ENCODE assay signal across 10 mouse cellular contexts in genomic region chr5:66979332-66980218, GRCm38 (mm10).
A peak's percentile ranks its signal among the peaks of the same experiment; 100 is the strongest.
DNase-seq lines count a peak whose midpoint lies in the region; ATAC-seq lines count a peak whose summit lies in the region.
"Had no signal": no experiment of that assay in that cellular context is flagged by ENCODE, and none has a peak within 500 bp of the region (broad histone marks: within the 10 kb centered on the region; RNA-seq: fewer than 3 reads in every experiment).

No protein-coding gene starts in this region.

- ATAC-seq in embryonic facial prominence, embryonic 13.5 days (ENCODE audit: insufficient number of reproducible peaks, insufficient read depth, low FRiP score, low TSS enrichment, low read depth), result peak; percentile 56
- peak; percentile 70 for ATAC-seq in midbrain, embryonic 16.5 days
- no peak for ATAC-seq in megakaryocyte-erythroid progenitor cell, adult 5-6 weeks (replicated peaks; ENCODE audit: low FRiP score, low TSS enrichment, poor library complexity, severe bottlenecking)

- H3K36me3 ChIP-seq in embryonic facial prominence, embryonic 13.5 days, result peaks cover 26% of the 10 kb centered on the region
- peaks cover 2% of the 10 kb centered on the region; the same call in 1 of the 2 replicates for H3K36me3 ChIP-seq in midbrain, embryonic 16.5 days (ENCODE audit: control insufficient read depth, insufficient read depth, low read length)
- H3K36me3 ChIP-seq: G1E had no signal

- DNase-seq in kidney, adult 18-20 months, result peak; percentile 10
- DNase-seq in kidney, adult 11 months, result no peak
- DNase-seq in adrenal gland, postnatal 14 days, result peak; percentile 51
- DNase-seq in heart, postnatal 10 days, result peak; percentile 76 to 81
- no peak for DNase-seq in frontal cortex, postnatal 25 days (ENCODE audit: low spot score in 2 of 2)

- peaks cover 31% of the 10 kb centered on the region for H3K4me1 ChIP-seq in embryonic facial prominence, embryonic 13.5 days
- H3K4me1 ChIP-seq in midbrain, embryonic 16.5 days (ENCODE audit: control insufficient read depth, insufficient read depth, low read length), result no peaks in the 10 kb centered on the region

- H3K27me3 ChIP-seq in embryonic facial prominence, embryonic 13.5 days, result no peaks in the 10 kb centered on the region
- no peaks in the 10 kb centered on the region for H3K27me3 ChIP-seq in midbrain, embryonic 16.5 days (ENCODE audit: control insufficient read depth, insufficient read depth, low read depth, low read length)

- no peak overlapping the region for H3K9ac ChIP-seq in embryonic facial prominence, embryonic 13.5 days
- no peak overlapping the region for H3K9ac ChIP-seq in midbrain, embryonic 16.5 days (ENCODE audit: low read depth, low read length)
- H3K9ac ChIP-seq: heart, embryonic 13.5 days had no signal

- 0 out of 2 replicates have a peak overlapping the region, but pooled peaks have one; percentile 13 for H3K4me3 ChIP-seq in embryonic facial prominence, embryonic 13.5 days
- H3K4me3 ChIP-seq in midbrain, embryonic 16.5 days (ENCODE audit: low read depth, low read length), result no peak overlapping the region
- H3K4me3 ChIP-seq: heart, embryonic 13.5 days had no signal

- intact Hi-C loops in heart, postnatal 10 days (cut with DNase I), result no loop called here

- H3K4me2 ChIP-seq in embryonic facial prominence, embryonic 13.5 days, result peak overlapping the region; percentile 45
- H3K4me2 ChIP-seq in midbrain, embryonic 16.5 days (ENCODE audit: low read length), result no peak overlapping the region
- H3K4me2 ChIP-seq: heart, embryonic 13.5 days had no signal

- WGBS in embryonic facial prominence, embryonic 13.5 days, result 19% methylated on average over 18 of the region's 19 CpGs
- WGBS in midbrain, embryonic 16.5 days, result 58% methylated on average over 19 of the region's 19 CpGs

- no peaks in the 10 kb centered on the region for H3K9me3 ChIP-seq in embryonic facial prominence, embryonic 13.5 days
- no peaks in the 10 kb centered on the region for H3K9me3 ChIP-seq in midbrain, embryonic 16.5 days (replicated peaks; ENCODE audit: control insufficient read depth, low read length, poor library complexity, severe bottlenecking)
- H3K9me3 ChIP-seq: heart, embryonic 13.5 days had no signal

- peak overlapping the region; percentile 85 for H3K27ac ChIP-seq in embryonic facial prominence, embryonic 13.5 days
- no peak overlapping the region for H3K27ac ChIP-seq in midbrain, embryonic 16.5 days (ENCODE audit: low read length)
- H3K27ac ChIP-seq: heart, embryonic 13.5 days had no signal

Comparison
In these comparisons a context has a peak if more than half of its experiments do, and no peak if none do; other contexts are left out.
1. DNase-seq: peak in kidney, adult 18-20 months (single experiment), adrenal gland, postnatal 14 days (single experiment) and heart, postnatal 10 days (2 of 2); none in kidney, adult 11 months (single experiment) and frontal cortex, postnatal 25 days (0 of 2).